Mouse (Mus musculus) bone marrow macrophage, adult 2 months (primary cell): ENCODE measurements at regions not wholly inside any gene's neighbourhood (a gene's known extent, or its start where the extent isn't known, plus 50 kb on each side); places are given as distances from the start of the nearest gene placed in this dataset.
"Not testable (repeated sequence)": the region's sequence is repeated elsewhere in the genome, so short reads cannot be mapped to it uniquely, and the experiment has no call there.

Source experiments
- CTCF ChIP-seq: IDR thresholded peaks from 2 replicates; pipeline ENCODE4 v1.5.1; 2012; ENCODE audit warnings: low read depth, mild to moderate bottlenecking, low read length, moderate library complexity
- POLR2A ChIP-seq: IDR thresholded peaks from 2 replicates; pipeline ENCODE4 v1.6.1; 2012; ENCODE audit warnings: mild to moderate bottlenecking, low read depth, low read length, borderline replicate concordance

DNA sequence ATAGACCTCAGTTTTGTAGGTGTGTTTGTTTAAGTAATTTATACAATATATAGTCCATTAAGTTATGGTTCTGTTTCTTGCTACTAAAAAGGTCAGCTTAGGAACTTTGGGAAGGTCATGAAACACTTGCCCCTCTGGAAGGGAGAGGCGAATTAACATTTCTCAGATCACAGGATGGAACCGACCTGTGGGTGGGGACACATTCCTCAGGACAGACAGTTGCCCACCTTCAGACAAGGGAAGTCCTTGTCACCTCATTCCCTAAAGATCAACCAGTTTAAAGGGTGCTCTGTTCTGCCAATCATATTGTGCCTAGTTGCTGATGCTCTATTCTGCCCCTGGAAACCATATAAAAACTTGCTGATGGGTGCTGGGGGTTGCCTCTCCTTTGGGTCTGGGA is 52.2 kb upstream of the Atxn1 start:
- not testable (repeated sequence) for TF ChIP-seq CTCF, POLR2A
